Mouse (Mus musculus): Measurements from ENCODE around the gene Nt5c3b. TPM values are rescaled to one million over a fixed set of nuclear protein-coding genes. Genes with fewer than 3 reads are reported as not detected.

Gene Nt5c3b
- polyA plus RNA-seq, 2 experiments from 2014 or later, result 118 to 125 TPM

GRCm38 (mm10) chr11:100426820-100427219, 14.8 kb downstream of the Nt5c3b start:
- ATAC-seq, result no peak

- ATAC-seq, result no peak
Measured at GRCm38 (mm10) chr11:100425851-100426250, 15.8 kb downstream of the Nt5c3b start.

GRCm38 (mm10) chr11:100423836-100424235, 17.8 kb downstream of the Nt5c3b start:
- no peak for ATAC-seq

- no peak for ATAC-seq
Measured at GRCm38 (mm10) chr11:100421537-100421936, 20.1 kb downstream of the Nt5c3b start.

- ATAC-seq, result no peak
Measured at GRCm38 (mm10) chr11:100414914-100415822, 26.4 kb downstream of the Nt5c3b start, which contains the start of gene Fkbp10. TSS of gene Fkbp10 (plus strand) at chr11:100415697.

- no peak for ATAC-seq
Measured at GRCm38 (mm10) chr11:100414021-100414913, 27.3 kb downstream of the Nt5c3b start, which contains the start of gene P3h4. TSS of gene P3h4 (minus strand) at chr11:100414836.

GRCm38 (mm10) chr11:100413541-100413940, 28.1 kb downstream of the Nt5c3b start:
- ATAC-seq, result no peak

- no peak for ATAC-seq
Measured at GRCm38 (mm10) chr11:100411736-100412135, 29.9 kb downstream of the Nt5c3b start.

GRCm38 (mm10) chr11:100409686-100410085, 31.9 kb downstream of the Nt5c3b start:
- no peak for ATAC-seq

GRCm38 (mm10) chr11:100408835-100409462, 32.7 kb downstream of the Nt5c3b start:
- no peak for ATAC-seq

- ATAC-seq, result no peak
Measured at GRCm38 (mm10) chr11:100408076-100408834, 33.4 kb downstream of the Nt5c3b start.

- no peak for ATAC-seq
Measured at GRCm38 (mm10) chr11:100406995-100407705, 34.5 kb downstream of the Nt5c3b start.

- no peak for ATAC-seq
Measured at GRCm38 (mm10) chr11:100406273-100406672, 35.3 kb downstream of the Nt5c3b start.

- no peak for ATAC-seq
Measured at GRCm38 (mm10) chr11:100404456-100405074, 37.0 kb downstream of the Nt5c3b start.

- ATAC-seq, result no peak
Measured at GRCm38 (mm10) chr11:100403445-100404134, 38.0 kb downstream of the Nt5c3b start.

- ATAC-seq, result no peak
Measured at GRCm38 (mm10) chr11:100402682-100403081, 38.9 kb downstream of the Nt5c3b start.

GRCm38 (mm10) chr11:100402240-100402639, 39.4 kb downstream of the Nt5c3b start:
- no peak for ATAC-seq

GRCm38 (mm10) chr11:100400842-100401241, 40.8 kb downstream of the Nt5c3b start:
- ATAC-seq, result no peak

GRCm38 (mm10) chr11:100399727-100400538, 41.7 kb downstream of the Nt5c3b start:
- no peak for ATAC-seq
